Mouse (Mus musculus) testis, adult 2 months (tissue): ENCODE measurements around the gene Gpr89.

Source experiments
- CTCF ChIP-seq: fragments of 200-500 bp; IDR thresholded peaks from 2 replicates; pipeline ENCODE4 v1.5.1; 2012; ENCODE audit warnings: low read depth, mild to moderate bottlenecking, inconsistent platforms, low read length, moderate library complexity; ENCODE audit not compliant: control insufficient read depth, insufficient read depth, insufficient replicate concordance
- POLR2A ChIP-seq: fragments of 200-500 bp; IDR thresholded peaks from 2 replicates; pipeline ENCODE4 v1.6.1; 2012; ENCODE audit warnings: low read depth, mild to moderate bottlenecking, inconsistent platforms, low read length, moderate library complexity; ENCODE audit not compliant: control insufficient read depth

DNA sequence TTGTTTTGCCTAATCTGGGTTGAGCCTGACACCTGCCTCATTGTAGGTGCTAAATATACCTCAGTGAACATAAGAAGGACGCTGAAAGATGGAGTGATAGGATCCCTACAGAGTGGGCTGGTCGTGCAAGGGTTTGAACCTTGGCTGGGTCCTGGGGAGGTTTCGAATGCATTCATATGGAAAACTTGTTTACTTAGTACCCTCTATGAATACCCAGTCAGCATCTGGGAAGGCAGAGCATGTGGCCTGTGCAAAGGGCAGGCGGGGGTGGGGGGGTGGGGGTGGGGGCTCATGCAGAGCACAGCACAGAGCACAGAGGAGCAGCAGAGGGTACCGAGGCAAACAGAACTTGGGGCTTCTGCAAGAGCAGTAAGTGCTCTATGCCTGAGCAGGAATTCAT is 72.2 kb downstream of the Gpr89 start:
- TF ChIP-seq CTCF (no peak), POLR2A (no peak)
